In genomic region chr4:46335846-46336245, GRCm38 (mm10) we compare ENCODE assay signal across 32 mouse cellular contexts. TPM values are rescaled to one million over a fixed set of nuclear protein-coding genes. Genes with fewer than 3 reads are reported as not detected.
DNase-seq lines count a peak whose midpoint lies in the region; ATAC-seq and TF ChIP-seq lines count a peak whose summit lies in the region.
"Had no signal": no experiment of that assay in that cellular context is flagged by ENCODE, and none has a peak within 500 bp of the region (broad histone marks: within the 10 kb centered on the region; RNA-seq: fewer than 3 reads in every experiment).

No protein-coding gene starts in this region.

- H3K9me3 ChIP-seq in kidney, embryonic 16.5 days (ENCODE audit: low read length) = no peaks in the 10 kb centered on the region
- no peaks in the 10 kb centered on the region for H3K9me3 ChIP-seq in kidney, embryonic 14.5 days (ENCODE audit: control insufficient read depth, low read length)
- no peaks in the 10 kb centered on the region for H3K9me3 ChIP-seq in lung, embryonic 14.5 days (ENCODE audit: low read depth, low read length)
- H3K9me3 ChIP-seq in CH12.LX (replicated peaks; ENCODE audit: low read length) = no peaks in the 10 kb centered on the region
- H3K9me3 ChIP-seq: forebrain, embryonic 13.5 days; heart, embryonic 13.5 days; hindbrain, embryonic 13.5 days; liver, embryonic 13.5 days; midbrain, embryonic 15.5 days; neural tube, embryonic 13.5 days had no signal

- no peaks in the 10 kb centered on the region for H3K36me3 ChIP-seq in kidney, embryonic 16.5 days (ENCODE audit: insufficient read depth, low read length)
- no peaks in the 10 kb centered on the region for H3K36me3 ChIP-seq in kidney, embryonic 14.5 days (ENCODE audit: control insufficient read depth, insufficient read depth, low read length)
- no peaks in the 10 kb centered on the region for H3K36me3 ChIP-seq in lung, embryonic 14.5 days (ENCODE audit: insufficient read depth)
- no peaks in the 10 kb centered on the region for H3K36me3 ChIP-seq in CH12.LX (replicated peaks in 1 of 2; ENCODE audit: control insufficient read depth in 1 of 2, insufficient read depth in 1 of 2, low read length in 1 of 2)
- H3K36me3 ChIP-seq: heart, embryonic 13.5 days; hindbrain, embryonic 13.5 days; liver, embryonic 13.5 days; midbrain, embryonic 15.5 days; neural tube, embryonic 13.5 days had no signal

- H3K79me2 ChIP-seq in CH12.LX (replicated peaks; ENCODE audit: control insufficient read depth, extremely low read depth, insufficient read depth, poor library complexity, severe bottlenecking) = no peaks in the 10 kb centered on the region

- TF ChIP-seq RAD21 in CH12.LX (IDR thresholded peaks at IDR 0.05; ENCODE audit: low read depth, low read length) = no peak

- no peak overlapping the region for H3K4me3 ChIP-seq in kidney, embryonic 16.5 days (ENCODE audit: low read length)
- H3K4me3 ChIP-seq in kidney, embryonic 14.5 days (ENCODE audit: low read length) = no peak overlapping the region
- no peak overlapping the region for H3K4me3 ChIP-seq in lung, embryonic 14.5 days (ENCODE audit: low read depth, low read length)
- no peak overlapping the region for H3K4me3 ChIP-seq in CH12.LX (replicated peaks in 1 of 3; ENCODE audit: low read depth in 2 of 3, low read length in 2 of 3, poor library complexity in 1 of 3)
- H3K4me3 ChIP-seq: forebrain, embryonic 13.5 days; heart, adult 2 months; heart, embryonic 13.5 days; hindbrain, embryonic 13.5 days; left cerebral cortex, adult 2 months; liver, embryonic 13.5 days; midbrain, embryonic 15.5 days; myocyte; neural tube, embryonic 13.5 days had no signal

- in situ Hi-C loops in CH12.LX (cut with MboI; ENCODE audit: low pct_ligation_motif_present, low pct_unique_long_range_greater_than_20kb, low sequenced_read_pairs) = no loop called here

- H3K27ac ChIP-seq in kidney, embryonic 16.5 days (ENCODE audit: low read length) = no peak overlapping the region
- no peak overlapping the region for H3K27ac ChIP-seq in kidney, embryonic 14.5 days (ENCODE audit: low read depth, low read length)
- H3K27ac ChIP-seq in lung, embryonic 14.5 days (ENCODE audit: low read depth) = no peak overlapping the region
- H3K27ac ChIP-seq in CH12.LX (ENCODE audit: insufficient read depth, low read depth) = no peak overlapping the region
- H3K27ac ChIP-seq: forebrain, embryonic 13.5 days; heart, adult 2 months; heart, embryonic 13.5 days; hindbrain, embryonic 13.5 days; left cerebral cortex, adult 2 months; liver, embryonic 13.5 days; midbrain, embryonic 15.5 days; neural tube, embryonic 13.5 days had no signal

- no peak overlapping the region for H3K4me2 ChIP-seq in kidney, embryonic 16.5 days (replicated peaks; ENCODE audit: low read depth, low read length)
- H3K4me2 ChIP-seq in kidney, embryonic 14.5 days (replicated peaks; ENCODE audit: low read depth, low read length) = no peak overlapping the region
- no peak overlapping the region for H3K4me2 ChIP-seq in lung, embryonic 14.5 days
- H3K4me2 ChIP-seq in CH12.LX (ENCODE audit: insufficient read depth, low read depth, poor library complexity, severe bottlenecking) = no peak overlapping the region
- H3K4me2 ChIP-seq: forebrain, embryonic 13.5 days; heart, embryonic 13.5 days; hindbrain, embryonic 13.5 days; liver, embryonic 13.5 days; midbrain, embryonic 15.5 days; neural tube, embryonic 13.5 days had no signal

- H3K27me3 ChIP-seq in kidney, embryonic 16.5 days (ENCODE audit: insufficient read depth, low read length) = peaks cover 58% of the 10 kb centered on the region
- peaks cover 56% of the 10 kb centered on the region for H3K27me3 ChIP-seq in kidney, embryonic 14.5 days (ENCODE audit: control insufficient read depth, insufficient read depth, low read length)
- peaks cover 50% of the 10 kb centered on the region for H3K27me3 ChIP-seq in lung, embryonic 14.5 days (ENCODE audit: insufficient read depth, low read length)
- no peaks in the 10 kb centered on the region for H3K27me3 ChIP-seq in CH12.LX (replicated peaks)

- dilution Hi-C loops in CH12.LX (cut with MboI; ENCODE audit: extremely low pct_ligation_motif_present, extremely low pct_unique_long_range_greater_than_20kb, low sequenced_read_pairs) = no loop called here

- no peaks in the 10 kb centered on the region for H3K4me1 ChIP-seq in kidney, embryonic 16.5 days (ENCODE audit: insufficient read depth, low read length)
- H3K4me1 ChIP-seq in kidney, embryonic 14.5 days (ENCODE audit: control insufficient read depth, insufficient read depth, low read length) = no peaks in the 10 kb centered on the region
- no peaks in the 10 kb centered on the region for H3K4me1 ChIP-seq in lung, embryonic 14.5 days (ENCODE audit: insufficient read depth)
- H3K4me1 ChIP-seq in CH12.LX (ENCODE audit: control insufficient read depth in 1 of 2, insufficient read depth in 2 of 2) = 0 out of 4 replicates have a peak, but pooled peaks cover 0 to 4% of the 10 kb centered on the region in 2 experiments
- H3K4me1 ChIP-seq: forebrain, embryonic 13.5 days; liver, embryonic 13.5 days; midbrain, embryonic 15.5 days had no signal

- WGBS in kidney, embryonic 16.5 days = 6% methylated on average over 1 of the region's 1 CpGs
- WGBS in kidney, embryonic 14.5 days = 18% methylated on average over 1 of the region's 1 CpGs
- 5% methylated on average over 1 of the region's 1 CpGs for WGBS in lung, embryonic 14.5 days

- ATAC-seq in kidney, embryonic 16.5 days (ENCODE audit: low FRiP score, low TSS enrichment) = 0 out of 2 replicates have a peak, but pooled peaks have one; percentile 46
- ATAC-seq in kidney, embryonic 14.5 days (ENCODE audit: low FRiP score, low TSS enrichment) = no peak
- peak; percentile 75 for ATAC-seq in lung, embryonic 14.5 days (ENCODE audit: insufficient read depth)
- ATAC-seq: forebrain, embryonic 13.5 days; inflammation-experienced regulatory T-cells, adult 6 months; midbrain, embryonic 15.5 days had no signal

- peak; percentile 33; the same call in 1 of the 2 replicates for TF ChIP-seq CTCF in lung, embryonic 14.5 days (IDR thresholded peaks at IDR 0.05; ENCODE audit: low read depth)
- TF ChIP-seq CTCF in CH12.LX (conservative IDR thresholded peaks at IDR 0.05 in 1 of 2, IDR thresholded peaks at IDR 0.05 in 1 of 2; ENCODE audit: low read depth in 2 of 2, low read length in 2 of 2) = peak in 1 of 2 experiments; percentile 15; a peak in 1 of 4 replicates

- TF ChIP-seq EP300 in CH12.LX (IDR thresholded peaks at IDR 0.05; ENCODE audit: low read length) = no peak

- TF ChIP-seq POLR2A in CH12.LX (IDR thresholded peaks at IDR 0.05; ENCODE audit: low read depth, low read length) = no peak

- peak; percentile 75 for DNase-seq in lung, embryonic 14.5 days
- DNase-seq in lung, postnatal 36 days = no peak
- DNase-seq in CH12.LX (ENCODE audit: extremely low read depth) (no peak), adipocyte (ENCODE audit: low spot score) (peak; percentile 12)
- DNase-seq in embryo, embryonic 9.5 days (ENCODE audit: extremely low spot score) = no peak
- DNase-seq: adrenal gland, postnatal 25 days; cerebellum, adult 9-10 months; gastrocnemius, postnatal 36 days; heart, adult 2 months; heart, postnatal 14 days; kidney, postnatal 25 days; liver, embryonic 13.5 days; lung, postnatal 10 days; retina, postnatal 1 day; right cerebral cortex, postnatal 4 days; thymus, postnatal 36 days had no signal

- H3K9ac ChIP-seq in kidney, embryonic 16.5 days (replicated peaks; ENCODE audit: low read length) = no peak overlapping the region
- H3K9ac ChIP-seq in kidney, embryonic 14.5 days (ENCODE audit: low read depth, low read length) = no peak overlapping the region
- no peak overlapping the region for H3K9ac ChIP-seq in lung, embryonic 14.5 days
- H3K9ac ChIP-seq in CH12.LX (ENCODE audit: insufficient read depth, low read depth) = no peak overlapping the region
- H3K9ac ChIP-seq: forebrain, embryonic 13.5 days; heart, embryonic 13.5 days; hindbrain, embryonic 13.5 days; liver, embryonic 13.5 days; midbrain, embryonic 15.5 days; neural tube, embryonic 13.5 days had no signal

TF ChIP-seq in CH12.LX, 34 proteins besides CTCF, POLR2A, EP300 and RAD21:
- TF ChIP-seq POLR2AphosphoS2 (IDR thresholded peaks at IDR 0.05; ENCODE audit: low read depth, low read length) (no peak), SMC3 (IDR thresholded peaks at IDR 0.05; ENCODE audit: low read depth, low read length) (peak; percentile 8; the same call in 1 of the 2 replicates)
TF ChIP-seq in CH12.LX: peak in this region for 1.

RNA-seq across cellular contexts. Expression of gene Foxe1, which starts 7.6 kb away (rescaled TPM):
- polyA plus RNA-seq in kidney, embryonic 16.5 days (2015; fragmentation: Nextera tagmentation; extraction: Ambion mirVana) = not detected in 2 replicates
- polyA plus RNA-seq in kidney, embryonic 14.5 days (2014; fragmentation: Nextera tagmentation; extraction: Ambion mirVana) = not detected in 2 replicates
- polyA plus RNA-seq in lung, embryonic 14.5 days (2014; fragmentation: Nextera tagmentation; extraction: Ambion mirVana) = not detected in 2 replicates
- total RNA-seq in CH12.LX (2012; rRNA removed) (not detected in 2 replicates), CH12.LX (2014; rRNA removed) (not detected in 2 replicates)
- not detected in 2 replicates for polyA plus RNA-seq in CH12.LX (2012; ENCODE audit: insufficient read length, low read depth)
- total RNA-seq: adrenal gland, postnatal 25 days; gastrocnemius, adult 18-20 months; gastrocnemius, postnatal 36 days; heart, adult 2 months; heart, postnatal 14 days; layer of hippocampus, postnatal 10 days; left cerebral cortex, adult 2 months; left cerebral cortex, postnatal 36 days; megakaryocyte-erythroid progenitor cell, adult 5-6 weeks had no signal
- polyA plus RNA-seq: C2C12; forebrain, embryonic 13.5 days; heart, adult 2 months; heart, embryonic 13.5 days; hindbrain, embryonic 13.5 days; inflammation-experienced regulatory T-cells, adult 6 months; limb, embryonic 14.5 days; liver, embryonic 13.5 days; midbrain, embryonic 15.5 days; myocyte; neural tube, embryonic 13.5 days had no signal

RNA-seq across cellular contexts. Expression of gene Trmo, which starts 53.4 kb away (rescaled TPM):
- 11.8 and 12.3 TPM in 2 replicates for polyA plus RNA-seq in kidney, embryonic 16.5 days (2015; fragmentation: Nextera tagmentation; extraction: Ambion mirVana)
- polyA plus RNA-seq in kidney, embryonic 14.5 days (2014; fragmentation: Nextera tagmentation; extraction: Ambion mirVana) = 10.8 and 13.2 TPM in 2 replicates
- 9.2 and 9.4 TPM in 2 replicates for polyA plus RNA-seq in lung, embryonic 14.5 days (2014; fragmentation: Nextera tagmentation; extraction: Ambion mirVana)
- 17.5 and 18.8 TPM in 2 replicates for total RNA-seq in CH12.LX (2012; rRNA removed)
- 24.1 and 27.0 TPM in 2 replicates for total RNA-seq in CH12.LX (2014; rRNA removed)
- 10.9 and 15.4 TPM in 2 replicates for polyA plus RNA-seq in CH12.LX (2012; ENCODE audit: insufficient read length, low read depth)

Comparison
In these comparisons a context has a peak if more than half of its experiments do, and no peak if none do; other contexts are left out.
1. DNase-seq: peak in lung, embryonic 14.5 days (single experiment) and adipocyte (single experiment); none in lung, postnatal 36 days (single experiment), CH12.LX (single experiment) and embryo, embryonic 9.5 days (single experiment).